Mouse (Mus musculus): Measurements from ENCODE around the gene Nek6. TPM values are rescaled to one million over a fixed set of nuclear protein-coding genes. Genes with fewer than 3 reads are reported as not detected.

Gene Nek6
- polyA plus RNA-seq, 1 experiment from 2014 or later: 47.6 TPM

Small RNAs within 50 kb of the gene (microRNA-seq; reads per million reads assigned to microRNA genes)
- gene Gm27634: not detected

Other genes starting within 250 kb of the Nek6 start
- gene Dennd1a, start 224.3 kb upstream of the Nek6 start, polyA plus RNA-seq (2015; fragmentation: Nextera tagmentation; extraction: Ambion mirVana): 7.1 and 7.9 TPM in 2 replicates
- 1.1 and 1.8 TPM in 2 replicates for gene Lhx2, start 172.4 kb upstream of the Nek6 start, polyA plus RNA-seq (2015; fragmentation: Nextera tagmentation; extraction: Ambion mirVana)
- 141 and 145 TPM in 2 replicates for gene Psmb7, start 132.4 kb downstream of the Nek6 start, polyA plus RNA-seq (2015; fragmentation: Nextera tagmentation; extraction: Ambion mirVana)
- gene Nr5a1, start 202.9 kb downstream of the Nek6 start, polyA plus RNA-seq (2015; fragmentation: Nextera tagmentation; extraction: Ambion mirVana): 0.11 and 0.22 TPM in 2 replicates